Mouse (Mus musculus): Measurements from ENCODE around the gene Ppm1n. TPM values are rescaled to one million over a fixed set of nuclear protein-coding genes. Genes with fewer than 3 reads are reported as not detected.

Ppm1n gene
- polyA plus RNA-seq, 1 experiment = not detected

GRCm38 (mm10) chr7:19230899-19231298, 49.0 kb downstream of the Ppm1n start:
- H3K4me3 ChIP-seq (ENCODE audit: insufficient read depth, low read depth, low read length) = no peak overlapping the region
- peaks cover 8% of the 10 kb centered on the region for H3K4me1 ChIP-seq (ENCODE audit: control insufficient read depth, insufficient read depth, insufficient read length, low read length)
- no peak overlapping the region for H3K27ac ChIP-seq (replicated peaks; ENCODE audit: low read depth, low read length)

DNA sequence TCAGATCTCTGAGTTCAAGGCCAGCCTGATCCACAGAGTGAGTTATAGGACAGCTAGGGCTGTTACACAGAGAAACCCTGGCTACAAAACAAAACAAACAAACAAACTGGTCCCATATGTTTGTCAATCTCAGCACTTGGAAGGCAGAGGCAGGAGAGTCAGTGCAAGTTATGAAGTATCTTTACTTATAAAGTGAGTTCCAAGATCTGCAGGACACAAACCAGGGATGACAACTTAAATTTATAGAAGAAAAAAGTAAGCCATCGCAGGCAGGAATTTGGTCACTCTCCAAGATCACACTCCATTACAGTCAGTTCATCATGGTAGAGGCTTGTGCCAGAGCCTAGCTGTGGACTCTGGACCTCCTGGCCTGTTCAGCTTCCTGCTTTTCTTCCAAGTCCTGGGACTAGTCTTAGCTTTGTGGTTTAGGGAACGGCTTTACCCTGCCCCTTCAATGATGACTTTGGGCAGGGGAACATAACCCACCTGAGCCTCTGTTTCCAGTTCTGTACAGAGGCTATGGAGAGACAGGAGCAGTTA, 49.8 kb downstream of the Ppm1n start:
- Histone ChIP-seq H3K4me3 (ENCODE audit: insufficient read depth, low read depth, low read length) (no peak overlapping the region), H3K4me1 (ENCODE audit: control insufficient read depth, insufficient read depth, insufficient read length, low read length) (peaks cover 6% of the 10 kb centered on the region), H3K27ac (replicated peaks; ENCODE audit: low read depth, low read length) (no peak overlapping the region)

DNA sequence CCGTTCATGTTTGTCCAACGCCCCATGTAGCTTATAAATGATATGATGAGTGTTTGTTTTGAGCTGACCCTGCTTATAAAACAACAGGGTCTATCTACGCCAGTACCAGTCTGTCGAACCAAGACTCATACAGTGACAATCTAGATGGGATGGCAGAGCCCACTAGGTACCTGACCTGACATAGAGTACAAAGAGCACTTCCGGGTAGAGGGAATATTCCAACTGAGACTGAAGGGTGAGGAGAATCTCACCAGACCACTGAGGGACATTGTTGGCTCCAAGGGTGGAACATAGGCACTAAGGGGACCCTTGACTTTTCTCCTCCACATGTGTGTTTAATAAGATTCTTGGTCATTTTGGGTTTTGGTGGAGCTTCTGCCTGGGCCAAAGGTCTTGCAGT, 50.5 kb downstream of the Ppm1n start:
- Histone ChIP-seq H3K4me1 (ENCODE audit: control insufficient read depth, insufficient read depth, insufficient read length, low read length) (peaks cover 6% of the 10 kb centered on the region), H3K4me3 (ENCODE audit: insufficient read depth, low read depth, low read length) (peak overlapping the region; percentile 71), H3K27ac (replicated peaks; ENCODE audit: low read depth, low read length) (peak overlapping the region; percentile 55; the same call in 1 of the 2 replicates)

DNA sequence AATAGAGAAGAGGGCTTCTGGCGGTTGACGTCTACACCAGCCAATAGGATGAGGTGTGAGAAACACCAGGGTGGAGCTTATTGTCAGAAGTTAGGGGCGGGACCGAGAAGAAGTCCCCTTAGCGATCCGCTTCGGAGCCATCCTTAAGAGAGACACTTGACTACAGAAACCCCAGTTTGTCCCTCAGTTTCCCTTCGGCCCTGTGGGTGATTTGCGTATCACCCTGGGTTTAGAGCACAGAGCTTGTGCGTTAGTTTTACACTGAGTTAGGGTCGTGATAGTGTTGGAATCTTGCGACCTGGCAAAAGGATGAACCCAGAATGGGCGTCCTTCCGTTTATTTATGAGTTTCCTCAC, 51.1 kb downstream of the Ppm1n start:
- Histone ChIP-seq H3K4me3 (ENCODE audit: insufficient read depth, low read depth, low read length) (peak overlapping the region; percentile 71), H3K27ac (replicated peaks; ENCODE audit: low read depth, low read length) (peak overlapping the region; percentile 55), H3K4me1 (ENCODE audit: control insufficient read depth, insufficient read depth, insufficient read length, low read length) (peaks cover 7% of the 10 kb centered on the region)

- H3K4me1 ChIP-seq (ENCODE audit: control insufficient read depth, insufficient read depth, insufficient read length, low read length) = peaks cover 7% of the 10 kb centered on the region
- peak within 1 kb of the TSS; percentile 97 for H3K27ac ChIP-seq (replicated peaks; ENCODE audit: low read depth, low read length)
- H3K4me3 ChIP-seq (ENCODE audit: insufficient read depth, low read depth, low read length) = peak within 1 kb of the TSS; percentile 73
Measured at GRCm38 (mm10) chr7:19227883-19228792, 51.7 kb downstream of the Ppm1n start, which contains the start of gene Opa3. Opa3 (plus strand) TSS chr7:19228334.

DNA sequence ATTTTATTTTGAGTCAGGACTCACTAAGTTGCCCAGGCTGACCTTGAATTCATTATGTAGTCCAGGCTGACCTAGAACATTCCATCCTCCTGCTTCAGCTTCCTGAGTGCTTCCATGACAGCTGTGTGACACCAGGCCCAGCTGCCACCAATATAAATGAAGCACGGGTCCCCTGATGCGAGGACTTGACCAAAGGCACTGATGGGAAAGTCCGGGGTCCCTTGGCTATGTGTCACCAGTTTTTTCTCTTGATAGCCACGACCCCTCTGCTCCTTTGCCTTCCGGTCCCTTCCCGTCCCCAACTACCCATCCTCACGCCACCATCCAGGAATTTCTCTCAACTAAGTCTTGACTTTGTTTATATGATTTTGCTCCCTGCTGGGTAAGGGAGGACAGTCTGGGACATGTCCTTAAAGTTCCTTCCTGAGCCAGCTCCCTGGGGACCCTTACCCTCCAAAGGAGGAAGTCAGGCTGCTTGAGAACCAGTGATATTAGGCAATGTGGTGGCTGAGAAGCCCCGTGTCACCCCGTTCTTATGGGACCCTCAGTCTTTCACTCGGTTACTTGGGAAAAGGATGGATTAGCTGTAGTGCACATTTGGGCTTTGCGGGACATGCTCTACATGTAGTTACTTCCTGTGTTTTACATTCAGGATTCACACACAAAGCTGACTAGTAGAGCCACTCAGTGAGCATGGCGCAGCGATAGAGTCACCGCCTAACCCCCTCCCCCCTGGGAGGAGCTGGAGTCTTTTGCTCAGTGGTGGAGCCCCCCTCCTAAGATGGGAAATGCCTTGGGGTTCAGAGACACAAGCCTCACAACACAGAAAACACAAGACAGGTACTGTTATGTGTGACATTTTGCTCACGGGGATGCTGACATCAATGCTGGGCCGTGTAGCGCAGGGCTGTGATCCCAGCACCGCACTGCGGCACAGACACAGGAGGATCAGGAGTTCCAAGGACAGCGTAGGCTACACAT, 52.8 kb downstream of the Ppm1n start:
- Histone ChIP-seq H3K27ac (replicated peaks; ENCODE audit: low read depth, low read length) (peak overlapping the region; percentile 82), H3K4me3 (ENCODE audit: insufficient read depth, low read depth, low read length) (peak overlapping the region; percentile 61), H3K4me1 (ENCODE audit: control insufficient read depth, insufficient read depth, insufficient read length, low read length) (peaks cover 7% of the 10 kb centered on the region)

Other genes with a start within 250 kb of the Ppm1n start
- gene Rsph6a, start 225.4 kb downstream of the Ppm1n start, polyA plus RNA-seq (2012; ENCODE audit: insufficient read depth, insufficient read length, missing spikeins) = not detected in 2 replicates
- gene Dmwd, start 203.8 kb downstream of the Ppm1n start, polyA plus RNA-seq (2012; ENCODE audit: insufficient read depth, insufficient read length, missing spikeins) = 9.6 and 12.0 TPM in 2 replicates
- gene Dmpk, start 196.2 kb downstream of the Ppm1n start, polyA plus RNA-seq (2012; ENCODE audit: insufficient read depth, insufficient read length, missing spikeins) = 50.7 and 72.5 TPM in 2 replicates
- gene Six5, start 185.5 kb downstream of the Ppm1n start, polyA plus RNA-seq (2012; ENCODE audit: insufficient read depth, insufficient read length, missing spikeins) = 6.2 and 7.1 TPM in 2 replicates
- not detected in 2 replicates for gene Gm4969, start 161.7 kb downstream of the Ppm1n start, polyA plus RNA-seq (2012; ENCODE audit: insufficient read depth, insufficient read length, missing spikeins)
- gene Fbxo46, start 160.2 kb downstream of the Ppm1n start, polyA plus RNA-seq (2012; ENCODE audit: insufficient read depth, insufficient read length, missing spikeins) = 1.7 and 3.3 TPM in 2 replicates
- gene Qpctl, start 130.8 kb downstream of the Ppm1n start, polyA plus RNA-seq (2012; ENCODE audit: insufficient read depth, insufficient read length, missing spikeins) = 7.5 and 9.1 TPM in 2 replicates
- 30.3 and 42.2 TPM in 2 replicates for gene Snrpd2, start 130.3 kb downstream of the Ppm1n start, polyA plus RNA-seq (2012; ENCODE audit: insufficient read depth, insufficient read length, missing spikeins)
- gene Gipr, start 113.9 kb downstream of the Ppm1n start, polyA plus RNA-seq (2012; ENCODE audit: insufficient read depth, insufficient read length, missing spikeins) = 0.44 TPM in 1 of 2 replicates, not detected in the other
- 7.7 and 9.2 TPM in 2 replicates for gene Eml2, start 103.6 kb downstream of the Ppm1n start, polyA plus RNA-seq (2012; ENCODE audit: insufficient read depth, insufficient read length, missing spikeins)
- 3.8 and 4.7 TPM in 2 replicates for gene Gpr4, start 67.5 kb downstream of the Ppm1n start, polyA plus RNA-seq (2012; ENCODE audit: insufficient read depth, insufficient read length, missing spikeins)
- gene Opa3, start 51.7 kb downstream of the Ppm1n start, polyA plus RNA-seq (2012; ENCODE audit: insufficient read depth, insufficient read length, missing spikeins) = 28.9 and 29.2 TPM in 2 replicates
- 13.4 and 19.2 TPM in 2 replicates for gene Vasp, start 8.2 kb downstream of the Ppm1n start, polyA plus RNA-seq (2012; ENCODE audit: insufficient read depth, insufficient read length, missing spikeins)
- 14.9 and 16.6 TPM in 2 replicates for gene Rtn2, start 2.6 kb upstream of the Ppm1n start, polyA plus RNA-seq (2012; ENCODE audit: insufficient read depth, insufficient read length, missing spikeins)
- gene Fosb, start 30.0 kb upstream of the Ppm1n start, polyA plus RNA-seq (2012; ENCODE audit: insufficient read depth, insufficient read length, missing spikeins) = 2.7 and 48.0 TPM in 2 replicates
- gene Ercc1, start 64.7 kb upstream of the Ppm1n start, polyA plus RNA-seq (2012; ENCODE audit: insufficient read depth, insufficient read length, missing spikeins) = 32.6 and 38.4 TPM in 2 replicates
- 3.3 and 5.5 TPM in 2 replicates for gene Cd3eap, start 79.4 kb upstream of the Ppm1n start, polyA plus RNA-seq (2012; ENCODE audit: insufficient read depth, insufficient read length, missing spikeins)
- gene Ppp1r13l, start 79.7 kb upstream of the Ppm1n start, polyA plus RNA-seq (2012; ENCODE audit: insufficient read depth, insufficient read length, missing spikeins) = 1.7 and 4.1 TPM in 2 replicates
- 4.4 and 6.4 TPM in 2 replicates for gene Ercc2, start 101.9 kb upstream of the Ppm1n start, polyA plus RNA-seq (2012; ENCODE audit: insufficient read depth, insufficient read length, missing spikeins)
- gene Klc3, start 124.0 kb upstream of the Ppm1n start, polyA plus RNA-seq (2012; ENCODE audit: insufficient read depth, insufficient read length, missing spikeins) = not detected in 2 replicates
- gene Ckm, start 124.7 kb upstream of the Ppm1n start, polyA plus RNA-seq (2012; ENCODE audit: insufficient read depth, insufficient read length, missing spikeins) = 328 and 404 TPM in 2 replicates
- 9.8 and 10.9 TPM in 2 replicates for gene Mark4, start 178.8 kb upstream of the Ppm1n start, polyA plus RNA-seq (2012; ENCODE audit: insufficient read depth, insufficient read length, missing spikeins)
- 0.79 and 1.0 TPM in 2 replicates for gene Exoc3l2, start 183.3 kb upstream of the Ppm1n start, polyA plus RNA-seq (2012; ENCODE audit: insufficient read depth, insufficient read length, missing spikeins)
- 3.4 and 4.0 TPM in 2 replicates for gene Bloc1s3, start 228.3 kb upstream of the Ppm1n start, polyA plus RNA-seq (2012; ENCODE audit: insufficient read depth, insufficient read length, missing spikeins)
- gene Trappc6a, start 228.3 kb upstream of the Ppm1n start, polyA plus RNA-seq (2012; ENCODE audit: insufficient read depth, insufficient read length, missing spikeins) = 39.3 and 49.9 TPM in 2 replicates
- gene Nkpd1, start 237.8 kb upstream of the Ppm1n start, polyA plus RNA-seq (2012; ENCODE audit: insufficient read depth, insufficient read length, missing spikeins) = not detected in 2 replicates